Mouse (Mus musculus): ENCODE data around the gene B4galt1. TPM values are rescaled to one million over a fixed set of nuclear protein-coding genes. Genes with fewer than 3 reads are reported as not detected.

The B4galt1 gene
- polyA plus RNA-seq (2015; fragmentation: Nextera tagmentation; extraction: Ambion mirVana), result 26.6 and 27.3 TPM in 2 replicates

DNA sequence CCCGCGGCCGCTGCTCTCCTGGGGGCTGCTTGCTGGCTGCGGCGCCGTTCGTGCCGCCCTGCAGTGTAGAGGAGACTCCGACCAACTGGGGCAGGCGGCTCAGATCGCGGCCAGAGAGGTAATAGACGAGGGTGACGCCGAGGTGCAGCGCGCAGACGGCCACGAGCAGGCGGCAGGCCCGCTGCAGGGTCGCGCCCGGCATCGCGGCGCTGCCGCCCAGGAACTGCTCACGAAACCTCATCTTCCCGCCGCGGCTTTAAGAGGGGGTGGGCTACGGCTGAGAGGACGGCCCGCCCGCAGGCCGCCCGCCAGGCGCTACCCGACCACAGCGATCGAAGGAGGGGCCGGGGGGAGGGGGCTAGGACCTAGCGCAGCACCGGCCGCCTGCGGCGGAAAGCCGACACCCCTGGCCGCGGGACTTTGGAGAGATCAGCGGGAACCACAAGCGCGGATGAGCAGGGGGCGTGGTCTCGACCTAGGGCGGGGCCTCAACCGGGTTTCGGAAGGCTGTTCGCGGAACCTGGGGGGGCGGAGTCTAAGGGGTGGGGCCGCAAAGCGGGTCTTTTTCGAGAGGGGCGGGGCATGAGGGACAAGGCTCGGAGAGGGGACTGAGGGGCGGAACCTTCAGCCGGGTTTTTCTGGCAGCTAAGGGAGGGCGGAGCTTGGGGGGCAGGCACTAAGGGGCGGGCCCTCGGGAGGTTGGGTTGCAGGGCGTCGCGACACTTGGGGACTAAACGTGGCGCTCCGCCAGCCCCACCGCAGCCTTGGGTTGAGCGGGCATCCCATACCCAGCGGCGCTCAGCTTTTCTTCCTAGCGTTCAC lies at the start of gene B4galt1:
B4galt1 (minus strand) TSS at position 441 of the 822 bp plus-strand sequence.
- peak; percentile 93 for ATAC-seq
- under 1% methylated on average over 81 of the region's 83 CpGs for WGBS
- peak within 1 kb of the TSS; percentile 86 for H3K9ac ChIP-seq (ENCODE audit: low read depth, low read length)
- no peaks in the 10 kb centered on the region for H3K9me3 ChIP-seq (ENCODE audit: control insufficient read depth, low read length)
- H3K4me3 ChIP-seq (ENCODE audit: low read length), result peak within 1 kb of the TSS; percentile 72
- peak within 1 kb of the TSS; percentile 89 for H3K27ac ChIP-seq (ENCODE audit: low read length)
- no peaks in the 10 kb centered on the region for H3K36me3 ChIP-seq (ENCODE audit: control insufficient read depth, insufficient read depth, low read length)
- H3K27me3 ChIP-seq (replicated peaks; ENCODE audit: control insufficient read depth, insufficient read depth, low read length), result no peaks in the 10 kb centered on the region
- peaks cover 21% of the 10 kb centered on the region for H3K4me1 ChIP-seq (ENCODE audit: control insufficient read depth, insufficient read depth, low read length)
- H3K4me2 ChIP-seq (ENCODE audit: low read depth, low read length), result peak within 1 kb of the TSS; percentile 78

- H3K36me3 ChIP-seq (ENCODE audit: control insufficient read depth, insufficient read depth, low read length), result no peaks in the 10 kb centered on the region
- no peak overlapping the region for H3K9ac ChIP-seq (ENCODE audit: low read depth, low read length)
- H3K9me3 ChIP-seq (ENCODE audit: control insufficient read depth, low read length), result no peaks in the 10 kb centered on the region
- 0 out of 2 replicates have a peak, but pooled peaks cover 3% of the 10 kb centered on the region for H3K27me3 ChIP-seq (replicated peaks; ENCODE audit: control insufficient read depth, insufficient read depth, low read length)
- no peak for ATAC-seq
- no peak overlapping the region for H3K4me3 ChIP-seq (ENCODE audit: low read length)
- H3K4me2 ChIP-seq (ENCODE audit: low read depth, low read length), result no peak overlapping the region
- WGBS, result 88% methylated on average over 4 of the region's 4 CpGs
- no peak overlapping the region for H3K27ac ChIP-seq (ENCODE audit: low read length)
- no peaks in the 10 kb centered on the region for H3K4me1 ChIP-seq (ENCODE audit: control insufficient read depth, insufficient read depth, low read length)
Measured at GRCm38 (mm10) chr4:40900612-40901011, 46.8 kb upstream of the B4galt1 start.

GRCm38 (mm10) chr4:40900071-40900470 lies 46.3 kb upstream of the B4galt1 start:
- Histone ChIP-seq H3K27me3 (replicated peaks; ENCODE audit: control insufficient read depth, insufficient read depth, low read length) (0 out of 2 replicates have a peak, but pooled peaks cover 3% of the 10 kb centered on the region), H3K9ac (ENCODE audit: low read depth, low read length) (no peak overlapping the region), H3K4me1 (ENCODE audit: control insufficient read depth, insufficient read depth, low read length) (no peaks in the 10 kb centered on the region), H3K4me2 (ENCODE audit: low read depth, low read length) (no peak overlapping the region), H3K36me3 (ENCODE audit: control insufficient read depth, insufficient read depth, low read length) (no peaks in the 10 kb centered on the region), H3K4me3 (ENCODE audit: low read length) (no peak overlapping the region), H3K9me3 (ENCODE audit: control insufficient read depth, low read length) (no peaks in the 10 kb centered on the region), H3K27ac (ENCODE audit: low read length) (no peak overlapping the region)
- WGBS, result 80% methylated on average over 3 of the region's 3 CpGs
- ATAC-seq, result no peak

GRCm38 (mm10) chr4:40899264-40899663 lies 45.5 kb upstream of the B4galt1 start:
- no peak for ATAC-seq

DNA sequence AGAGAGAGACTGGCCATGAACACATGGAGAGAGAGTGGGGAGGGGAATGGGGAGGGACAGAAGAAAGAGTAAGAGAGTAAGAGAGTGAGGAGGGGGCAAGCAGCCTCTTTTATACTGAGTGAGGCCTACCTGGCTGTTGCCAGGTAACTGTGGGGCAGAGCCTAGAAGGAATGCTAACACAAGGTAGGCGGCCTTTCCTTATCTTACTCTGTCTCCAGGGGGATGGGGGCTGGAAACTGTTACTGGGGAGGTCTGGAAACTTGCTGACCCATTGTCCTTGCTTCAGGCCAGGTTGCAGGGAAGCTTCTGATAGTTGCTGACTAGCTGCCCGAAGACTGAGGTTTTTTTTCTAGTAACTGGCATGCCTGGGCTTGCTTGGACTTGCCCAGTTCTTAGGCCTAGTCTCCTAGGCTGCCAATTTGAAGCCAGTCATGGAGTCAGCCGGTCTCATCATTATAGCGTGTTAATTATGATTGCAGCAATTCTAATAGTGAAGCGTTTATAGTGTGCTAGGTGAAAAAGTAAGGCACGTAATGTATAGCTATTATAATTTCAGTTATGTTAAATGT lies 44.8 kb upstream of the B4galt1 start:
- no peaks in the 10 kb centered on the region for H3K36me3 ChIP-seq (ENCODE audit: control insufficient read depth, insufficient read depth, low read length)
- no peak overlapping the region for H3K4me3 ChIP-seq (ENCODE audit: low read length)
- no peaks in the 10 kb centered on the region for H3K4me1 ChIP-seq (ENCODE audit: control insufficient read depth, insufficient read depth, low read length)
- no peaks in the 10 kb centered on the region for H3K9me3 ChIP-seq (ENCODE audit: control insufficient read depth, low read length)
- WGBS, result 85% methylated on average over 6 of the region's 6 CpGs
- peaks cover 6% of the 10 kb centered on the region; the same call in 1 of the 2 replicates for H3K27me3 ChIP-seq (replicated peaks; ENCODE audit: control insufficient read depth, insufficient read depth, low read length)
- H3K27ac ChIP-seq (ENCODE audit: low read length), result no peak overlapping the region
- no peak for ATAC-seq
- no peak overlapping the region for H3K9ac ChIP-seq (ENCODE audit: low read depth, low read length)
- no peak overlapping the region for H3K4me2 ChIP-seq (ENCODE audit: low read depth, low read length)

More at GRCm38 (mm10) chr4:40899264-40899663, 45.5 kb upstream of the B4galt1 start:
- Histone ChIP-seq H3K9me3 (ENCODE audit: control insufficient read depth, low read length) (no peaks in the 10 kb centered on the region), H3K27ac (ENCODE audit: low read length) (no peak overlapping the region), H3K9ac (ENCODE audit: low read depth, low read length) (no peak overlapping the region), H3K4me2 (ENCODE audit: low read depth, low read length) (no peak overlapping the region), H3K36me3 (ENCODE audit: control insufficient read depth, insufficient read depth, low read length) (no peaks in the 10 kb centered on the region), H3K4me3 (ENCODE audit: low read length) (no peak overlapping the region), H3K27me3 (replicated peaks; ENCODE audit: control insufficient read depth, insufficient read depth, low read length) (0 out of 2 replicates have a peak, but pooled peaks cover 3% of the 10 kb centered on the region), H3K4me1 (ENCODE audit: control insufficient read depth, insufficient read depth, low read length) (no peaks in the 10 kb centered on the region)
- 60% methylated on average over 2 of the region's 2 CpGs for WGBS

DNA sequence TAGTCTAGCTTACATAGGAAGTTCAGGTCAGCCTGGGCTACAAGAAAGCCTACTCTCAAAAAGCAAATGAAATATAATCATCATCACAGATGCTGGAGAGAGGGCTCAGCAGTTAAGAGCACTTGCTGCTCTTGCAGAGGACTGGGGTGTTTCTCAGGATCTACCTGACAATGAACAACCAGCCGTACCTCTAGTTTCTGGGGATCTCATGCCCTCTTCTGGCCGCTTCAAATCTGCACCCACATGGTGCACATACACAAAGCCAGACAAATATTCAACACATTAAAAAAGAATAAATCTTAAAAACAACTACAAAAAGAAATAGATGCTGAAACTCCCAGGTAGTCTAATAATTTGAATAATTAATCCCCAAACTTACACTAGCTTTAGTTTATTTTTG lies 41.8 kb upstream of the B4galt1 start:
- Histone ChIP-seq H3K27me3 (replicated peaks; ENCODE audit: control insufficient read depth, insufficient read depth, low read length) (peaks cover 6% of the 10 kb centered on the region; the same call in 1 of the 2 replicates), H3K27ac (ENCODE audit: low read length) (no peak overlapping the region), H3K4me3 (ENCODE audit: low read length) (no peak overlapping the region), H3K4me1 (ENCODE audit: control insufficient read depth, insufficient read depth, low read length) (no peaks in the 10 kb centered on the region), H3K9me3 (ENCODE audit: control insufficient read depth, low read length) (no peaks in the 10 kb centered on the region), H3K4me2 (ENCODE audit: low read depth, low read length) (no peak overlapping the region), H3K36me3 (ENCODE audit: control insufficient read depth, insufficient read depth, low read length) (no peaks in the 10 kb centered on the region), H3K9ac (ENCODE audit: low read depth, low read length) (no peak overlapping the region)
- WGBS, result 96% methylated on average over 2 of the region's 2 CpGs
- peak; percentile 6; the same call in 1 of the 2 replicates for ATAC-seq

DNA sequence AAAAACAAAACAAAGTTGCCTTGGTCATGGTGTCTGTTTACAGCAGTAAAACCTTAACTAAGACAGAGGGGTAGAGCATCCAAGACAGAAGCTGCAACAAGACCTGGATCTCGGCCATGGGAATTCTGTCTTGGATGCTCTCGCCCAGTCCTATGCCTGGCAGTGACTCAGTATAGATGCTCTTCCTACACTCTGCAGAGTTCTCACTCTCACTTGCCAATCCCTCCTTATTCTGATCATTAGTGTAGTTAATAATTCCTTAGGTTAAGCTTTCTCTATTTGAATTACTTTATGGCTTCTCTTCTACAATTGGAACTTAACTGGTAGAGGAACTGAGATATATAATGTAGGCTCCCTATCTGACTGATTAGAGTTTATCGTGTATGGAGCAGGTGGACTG lies 41.3 kb upstream of the B4galt1 start:
- H3K4me1 ChIP-seq (ENCODE audit: control insufficient read depth, insufficient read depth, low read length), result no peaks in the 10 kb centered on the region
- H3K9me3 ChIP-seq (ENCODE audit: control insufficient read depth, low read length), result no peaks in the 10 kb centered on the region
- H3K4me2 ChIP-seq (ENCODE audit: low read depth, low read length), result no peak overlapping the region
- no peak overlapping the region for H3K9ac ChIP-seq (ENCODE audit: low read depth, low read length)
- no peak overlapping the region for H3K4me3 ChIP-seq (ENCODE audit: low read length)
- 70% methylated on average over 3 of the region's 3 CpGs for WGBS
- H3K27ac ChIP-seq (ENCODE audit: low read length), result no peak overlapping the region
- ATAC-seq, result peak; percentile 89
- no peaks in the 10 kb centered on the region for H3K36me3 ChIP-seq (ENCODE audit: control insufficient read depth, insufficient read depth, low read length)
- H3K27me3 ChIP-seq (replicated peaks; ENCODE audit: control insufficient read depth, insufficient read depth, low read length), result peaks cover 6% of the 10 kb centered on the region; the same call in 1 of the 2 replicates

- no peaks in the 10 kb centered on the region for H3K36me3 ChIP-seq (ENCODE audit: control insufficient read depth, insufficient read depth, low read length)
- H3K27me3 ChIP-seq (replicated peaks; ENCODE audit: control insufficient read depth, insufficient read depth, low read length), result peaks cover 6% of the 10 kb centered on the region
- H3K4me3 ChIP-seq (ENCODE audit: low read length), result no peak overlapping the region
- no peak for ATAC-seq
- no peak overlapping the region for H3K9ac ChIP-seq (ENCODE audit: low read depth, low read length)
- WGBS, result 69% methylated on average over 5 of the region's 5 CpGs
- no peak overlapping the region for H3K27ac ChIP-seq (ENCODE audit: low read length)
- H3K4me1 ChIP-seq (ENCODE audit: control insufficient read depth, insufficient read depth, low read length), result no peaks in the 10 kb centered on the region
- H3K4me2 ChIP-seq (ENCODE audit: low read depth, low read length), result no peak overlapping the region
- no peaks in the 10 kb centered on the region for H3K9me3 ChIP-seq (ENCODE audit: control insufficient read depth, low read length)
Measured at GRCm38 (mm10) chr4:40891206-40891605, 37.4 kb upstream of the B4galt1 start.

DNA sequence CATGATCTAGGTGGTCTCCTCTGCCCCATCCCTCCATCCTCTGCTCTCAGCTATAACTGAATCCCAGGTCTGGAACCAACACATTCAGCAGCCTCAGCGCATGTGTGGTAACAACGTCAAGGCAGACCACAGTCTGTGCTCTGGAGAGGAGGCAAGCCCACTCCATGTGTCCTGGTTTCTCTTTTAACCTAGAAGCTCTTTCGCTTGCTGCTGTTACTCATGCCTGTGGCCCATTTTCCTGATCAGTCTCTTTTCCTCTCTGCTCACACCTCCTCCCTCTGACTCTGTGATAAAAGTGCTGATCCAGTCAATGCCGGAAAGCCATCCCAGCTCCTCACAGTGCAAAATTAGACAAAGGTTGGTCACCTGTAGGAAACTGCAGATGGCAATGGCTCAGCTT lies 36.2 kb upstream of the B4galt1 start:
- Histone ChIP-seq H3K4me3 (ENCODE audit: low read length) (no peak overlapping the region), H3K9ac (ENCODE audit: low read depth, low read length) (no peak overlapping the region), H3K9me3 (ENCODE audit: control insufficient read depth, low read length) (no peaks in the 10 kb centered on the region), H3K27ac (ENCODE audit: low read length) (no peak overlapping the region), H3K4me1 (ENCODE audit: control insufficient read depth, insufficient read depth, low read length) (no peaks in the 10 kb centered on the region), H3K4me2 (ENCODE audit: low read depth, low read length) (no peak overlapping the region), H3K36me3 (ENCODE audit: control insufficient read depth, insufficient read depth, low read length) (no peaks in the 10 kb centered on the region), H3K27me3 (replicated peaks; ENCODE audit: control insufficient read depth, insufficient read depth, low read length) (peaks cover 6% of the 10 kb centered on the region)
- ATAC-seq, result no peak
- WGBS, result 81% methylated on average over 4 of the region's 4 CpGs
